Mouse (Mus musculus) spleen, postnatal 10 days (tissue): ENCODE data around the gene Dlx2.

Experiments
- DNase-seq, 2 experiments: peaks; one replicate each; pipeline ENCODE4 v3.0.0; 2021 to 2022; ENCODE audit warnings: low spot score in 2 of 2

The Dlx2 gene

GRCm38 (mm10) chr2:71546640-71547071 lies at the start of gene Dlx2:
Gene Dlx2 (minus strand): TSS chr2:71546754.
- DNase-seq: peak in 1 of 2 experiments; percentile 28

- no peak for DNase-seq
Measured at GRCm38 (mm10) chr2:71594466-71594865, 47.9 kb upstream of the Dlx2 start.

GRCm38 (mm10) chr2:71589114-71589513 lies 42.6 kb upstream of the Dlx2 start:
- no peak for DNase-seq

GRCm38 (mm10) chr2:71581488-71581887 lies 34.9 kb upstream of the Dlx2 start:
- no peak for DNase-seq

- peak; percentile 20 to 64 for DNase-seq
Measured at GRCm38 (mm10) chr2:71580632-71581466, 34.3 kb upstream of the Dlx2 start.

- no peak for DNase-seq
Measured at GRCm38 (mm10) chr2:71577059-71577458, 30.5 kb upstream of the Dlx2 start.

- no peak for DNase-seq
Measured at GRCm38 (mm10) chr2:71573736-71574135, 27.2 kb upstream of the Dlx2 start.

- no peak for DNase-seq
Measured at GRCm38 (mm10) chr2:71566466-71566865, 19.9 kb upstream of the Dlx2 start.

GRCm38 (mm10) chr2:71556071-71556470 lies 9.5 kb upstream of the Dlx2 start:
- no peak for DNase-seq

GRCm38 (mm10) chr2:71551704-71552103 lies 5.2 kb upstream of the Dlx2 start:
- no peak for DNase-seq

GRCm38 (mm10) chr2:71550330-71550729 lies 3.8 kb upstream of the Dlx2 start:
- DNase-seq: no peak

GRCm38 (mm10) chr2:71547829-71548228 lies 1.3 kb upstream of the Dlx2 start:
- DNase-seq: peak; percentile 57 to 85

GRCm38 (mm10) chr2:71545882-71546639 lies 493 bp downstream of the Dlx2 start:
- DNase-seq: peak in 1 of 2 experiments; percentile 37

GRCm38 (mm10) chr2:71545401-71545881 lies 1.1 kb downstream of the Dlx2 start:
- peak in 1 of 2 experiments; percentile 32 for DNase-seq

GRCm38 (mm10) chr2:71544391-71545285 lies 1.9 kb downstream of the Dlx2 start:
- peak in 1 of 2 experiments; percentile 36 for DNase-seq

GRCm38 (mm10) chr2:71543948-71544347 lies 2.6 kb downstream of the Dlx2 start:
- DNase-seq: no peak

- no peak for DNase-seq
Measured at GRCm38 (mm10) chr2:71543531-71543930, 3.0 kb downstream of the Dlx2 start.

GRCm38 (mm10) chr2:71542816-71543301 lies 3.7 kb downstream of the Dlx2 start:
- no peak for DNase-seq

- DNase-seq: no peak
Measured at GRCm38 (mm10) chr2:71542227-71542815, 4.2 kb downstream of the Dlx2 start.

- DNase-seq: no peak
Measured at GRCm38 (mm10) chr2:71541418-71542226, 4.9 kb downstream of the Dlx2 start.
